Mouse (Mus musculus): ENCODE measurements around the gene Nfs1.
"Not testable (repeated sequence)": the region's sequence is repeated elsewhere in the genome, so short reads cannot be mapped to it uniquely, and the experiment has no call there.

Nfs1 gene

GRCm38 (mm10) chr2:156143953-156144724, at the start of gene Nfs1, which contains the start of gene Romo1:
Gene Nfs1, minus strand, starts transcription at chr2:156144186.
Gene Romo1, plus strand, starts transcription at chr2:156144039.
- DNase-seq (ENCODE audit: low read depth, low spot score), result peak; percentile 96

GRCm38 (mm10) chr2:156193066-156193862, 49.3 kb upstream of the Nfs1 start:
- DNase-seq (ENCODE audit: low read depth, low spot score), result no peak

DNA sequence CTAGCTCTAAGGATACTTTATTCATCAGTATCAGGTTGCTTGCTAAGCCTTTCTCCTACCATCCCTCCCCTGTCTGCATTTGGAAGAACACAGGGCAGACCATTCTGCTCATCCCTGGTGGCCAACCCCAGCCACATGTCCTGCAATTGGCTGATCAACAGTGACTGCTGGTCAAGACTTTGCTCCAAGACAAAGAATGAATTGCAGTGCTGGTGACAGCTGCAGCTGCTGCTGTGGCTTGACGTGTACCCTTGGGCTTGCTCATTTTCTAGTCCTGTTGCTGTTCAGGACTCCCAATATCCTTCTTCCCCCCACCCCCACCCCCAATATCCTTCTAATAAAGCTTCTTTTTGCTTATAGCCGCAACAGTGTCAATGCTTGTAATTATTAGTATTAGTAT, 48.1 kb upstream of the Nfs1 start:
- no peak for DNase-seq (ENCODE audit: low read depth, low spot score)

- no peak for DNase-seq (ENCODE audit: low read depth, low spot score)
These were observed 47.6 kb upstream of the Nfs1 start for GRCm38 (mm10) chr2:156191540-156191939.

DNA sequence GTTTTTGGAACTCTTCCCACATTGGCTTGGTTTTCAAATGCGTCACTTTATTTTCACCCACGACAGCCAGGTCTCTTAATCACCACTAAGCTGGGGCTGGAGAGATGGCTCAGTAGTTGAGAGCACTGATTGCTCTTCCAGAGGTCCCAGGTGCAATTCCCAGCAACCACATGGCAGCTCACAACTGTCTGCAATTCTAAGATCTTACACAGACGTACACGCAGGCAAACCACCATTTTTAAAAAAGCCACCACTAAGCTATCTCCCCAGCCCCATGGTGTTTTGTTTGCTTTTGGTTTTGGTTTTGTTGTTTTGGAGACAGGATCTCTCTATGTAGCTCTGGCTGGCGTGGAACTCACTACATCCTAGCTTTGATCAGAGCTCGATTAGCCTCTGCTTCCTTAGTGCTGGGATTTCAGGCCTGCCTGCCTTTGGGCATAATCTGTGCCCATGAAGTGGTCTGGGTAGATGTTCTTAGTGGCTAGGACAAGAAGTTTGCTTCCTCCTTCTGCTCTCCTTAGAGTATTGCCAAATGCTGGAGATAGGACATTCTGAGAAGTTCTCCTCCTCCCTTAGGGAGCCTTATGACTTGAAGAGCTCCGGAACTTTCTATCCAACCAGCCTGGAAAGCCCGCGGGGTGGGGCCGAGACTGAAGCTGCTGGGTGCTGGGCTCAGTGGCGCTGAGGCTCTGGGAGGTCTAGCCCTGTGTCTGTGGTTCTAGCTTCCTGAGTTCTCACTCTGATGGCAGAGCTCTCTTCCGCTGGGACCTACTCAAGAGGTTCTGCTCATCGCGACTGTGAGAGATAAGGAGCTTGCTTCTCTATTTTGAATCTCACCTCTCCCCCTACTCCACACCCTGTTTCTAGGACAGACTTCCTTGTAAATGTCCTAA, 46.3 kb upstream of the Nfs1 start:
- peak; percentile 83 for DNase-seq (ENCODE audit: low read depth, low spot score)

GRCm38 (mm10) chr2:156189241-156189640, 45.3 kb upstream of the Nfs1 start:
- DNase-seq (ENCODE audit: low read depth, low spot score), result not testable (repeated sequence)

GRCm38 (mm10) chr2:156181592-156181991, 37.6 kb upstream of the Nfs1 start:
- no peak for DNase-seq (ENCODE audit: low read depth, low spot score)

DNA sequence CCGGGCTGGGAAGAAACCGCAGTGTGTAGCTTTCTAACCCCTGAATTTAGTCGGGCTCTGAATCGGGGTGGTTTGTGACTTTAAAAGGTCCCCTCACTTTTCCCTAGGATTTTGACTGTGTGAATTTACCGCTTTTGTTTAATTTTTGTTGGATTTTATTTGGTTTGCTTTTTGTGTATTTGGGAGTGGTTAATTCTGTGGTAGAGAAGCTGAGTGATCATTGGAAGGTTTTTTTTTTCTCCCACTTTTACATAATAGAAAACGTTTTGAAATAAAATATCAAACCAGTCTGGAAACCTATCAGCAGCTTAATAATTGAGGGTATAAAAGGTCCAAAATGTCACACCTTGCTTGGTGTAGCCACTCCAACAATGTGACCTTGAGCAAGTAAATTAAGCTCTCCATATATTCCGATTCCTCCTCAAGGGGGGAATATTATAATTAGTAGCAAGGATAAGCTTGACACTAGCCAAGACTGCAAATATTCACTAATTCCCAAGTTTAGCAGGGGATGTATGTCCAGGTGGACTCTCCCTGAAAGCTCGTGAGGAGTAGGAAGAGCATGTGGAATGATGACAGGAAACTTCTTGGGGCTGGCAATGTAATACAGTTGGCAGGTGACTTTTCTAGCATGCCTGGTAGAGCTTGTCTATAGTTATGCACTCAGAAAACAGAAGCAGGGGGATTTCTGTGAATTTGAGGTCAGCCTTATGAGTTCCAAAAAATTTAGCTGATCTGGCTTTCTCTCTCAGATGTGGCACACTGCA, 37.0 kb upstream of the Nfs1 start:
- no peak for DNase-seq (ENCODE audit: low read depth, low spot score)

DNA sequence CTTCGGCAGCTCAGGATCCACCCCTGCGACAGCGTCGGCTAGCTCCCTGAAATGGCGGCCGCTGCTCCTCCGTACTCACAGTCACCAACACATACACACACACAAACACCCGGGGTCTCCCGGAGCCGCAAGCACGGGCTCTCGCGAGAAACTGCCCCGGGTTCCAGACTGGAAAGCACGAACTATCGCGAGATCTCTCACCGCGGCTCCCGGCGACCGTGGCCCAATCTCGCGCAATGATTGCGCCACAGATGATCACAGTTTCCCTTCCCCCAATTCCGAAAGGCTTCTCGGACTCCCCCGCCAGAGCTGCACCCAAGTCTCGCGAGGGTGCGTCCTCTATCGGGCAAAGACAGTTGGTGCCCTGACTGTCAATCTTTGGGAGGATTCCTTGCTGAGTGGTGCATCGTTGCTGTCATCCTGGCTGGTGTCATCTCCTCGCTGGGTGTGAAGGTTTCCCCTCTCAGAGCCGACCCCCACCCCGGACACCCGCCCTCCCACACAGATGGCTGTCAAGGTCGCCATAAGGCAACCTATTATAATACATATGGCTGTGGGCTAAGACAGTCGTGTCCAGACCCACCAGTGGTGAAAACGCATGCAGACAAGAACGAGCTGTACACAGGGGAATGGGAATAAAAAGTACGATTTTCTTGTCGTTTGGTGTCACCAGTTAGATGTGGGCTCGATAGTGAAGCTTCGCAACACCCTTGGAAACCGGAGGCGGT, 36.3 kb upstream of the Nfs1 start, which contains the start of gene Rbm39:
Gene Rbm39 (minus strand): TSS at position 145 of the 728 bp plus-strand sequence.
- peak; percentile 100 for DNase-seq (ENCODE audit: low read depth, low spot score)

GRCm38 (mm10) chr2:156179796-156180093, 35.8 kb upstream of the Nfs1 start:
- no peak for DNase-seq (ENCODE audit: low read depth, low spot score)

- peak; percentile 93 for DNase-seq (ENCODE audit: low read depth, low spot score)
These were observed 35.2 kb upstream of the Nfs1 start for GRCm38 (mm10) chr2:156179046-156179795.

DNA sequence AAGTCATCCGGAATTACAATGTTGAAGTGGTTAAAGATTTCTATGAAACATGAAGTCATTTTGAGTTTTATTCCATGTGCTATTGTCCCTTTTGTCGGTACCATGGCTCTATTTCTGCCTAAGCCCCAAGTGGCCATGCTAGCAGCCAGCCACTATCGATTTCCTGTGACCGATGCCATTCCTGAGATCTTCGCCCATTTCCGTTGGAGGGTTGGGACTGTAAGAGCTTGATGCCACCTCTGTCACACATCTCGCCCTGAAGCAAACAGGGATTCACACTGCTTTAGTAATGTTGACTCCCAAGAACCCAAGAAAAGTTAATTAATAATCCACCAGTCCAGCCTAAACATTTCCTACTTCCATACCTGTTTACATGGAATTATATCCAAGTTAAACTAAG, 33.7 kb upstream of the Nfs1 start:
- DNase-seq (ENCODE audit: low read depth, low spot score), result peak; percentile 44

DNA sequence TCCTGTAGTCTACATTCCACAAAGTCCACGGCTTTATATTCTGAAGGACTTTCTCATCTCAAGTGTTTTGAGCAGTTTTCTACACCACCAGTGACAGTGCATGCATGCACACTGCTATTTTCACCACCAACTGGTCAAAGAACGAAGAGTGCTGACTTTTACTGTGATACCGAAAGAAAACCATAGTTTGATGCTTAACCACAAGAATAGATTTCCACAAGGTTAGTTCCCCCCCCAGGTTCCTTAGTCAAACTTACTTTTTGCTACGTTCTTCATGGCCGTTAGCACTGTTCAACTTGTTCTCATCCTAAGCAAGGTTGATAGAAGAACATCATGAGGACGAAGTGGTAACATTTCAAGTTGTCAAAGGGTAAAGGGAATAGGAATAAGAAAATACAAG, 33.1 kb upstream of the Nfs1 start:
- DNase-seq (ENCODE audit: low read depth, low spot score), result peak; percentile 41

GRCm38 (mm10) chr2:156166557-156166956, 22.6 kb upstream of the Nfs1 start:
- no peak for DNase-seq (ENCODE audit: low read depth, low spot score)

DNA sequence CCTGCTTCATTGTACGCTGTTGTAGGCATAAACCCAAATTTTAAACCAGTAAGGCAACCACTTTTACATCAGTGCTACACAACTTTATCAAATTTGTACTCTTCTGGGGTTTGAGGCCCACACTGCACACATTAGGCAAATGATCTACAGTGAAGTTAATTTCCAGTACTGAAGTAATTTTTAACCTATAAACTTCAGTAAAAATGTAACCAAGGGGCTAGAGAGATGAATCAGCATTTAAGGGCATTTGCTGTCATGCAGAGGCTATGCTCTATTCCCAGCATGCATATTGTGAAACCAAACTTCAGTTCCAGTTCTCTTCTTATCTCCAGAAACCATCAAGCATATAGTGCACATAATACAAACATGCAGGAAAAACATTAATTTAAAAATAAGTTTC, 21.5 kb upstream of the Nfs1 start:
- DNase-seq (ENCODE audit: low read depth, low spot score), result no peak

DNA sequence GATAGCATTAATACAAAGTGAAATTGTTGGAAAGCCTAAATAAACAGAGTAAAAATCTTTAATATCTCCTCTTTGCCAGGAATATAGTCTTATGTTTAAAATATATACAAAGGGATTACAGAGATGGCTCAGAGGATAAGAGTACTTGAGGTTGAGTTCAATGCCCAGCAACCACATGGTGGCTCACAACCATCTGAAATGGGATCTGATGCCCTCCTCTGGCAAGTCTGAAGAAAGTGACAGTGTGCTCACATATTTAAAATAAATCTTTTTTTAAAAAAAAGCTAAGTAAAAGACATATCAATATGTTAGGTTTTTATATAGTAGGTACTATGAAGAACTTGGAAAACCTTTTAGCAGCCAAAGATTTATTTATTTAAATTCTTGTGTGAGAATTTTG, 7.6 kb upstream of the Nfs1 start:
- DNase-seq (ENCODE audit: low read depth, low spot score), result no peak

DNA sequence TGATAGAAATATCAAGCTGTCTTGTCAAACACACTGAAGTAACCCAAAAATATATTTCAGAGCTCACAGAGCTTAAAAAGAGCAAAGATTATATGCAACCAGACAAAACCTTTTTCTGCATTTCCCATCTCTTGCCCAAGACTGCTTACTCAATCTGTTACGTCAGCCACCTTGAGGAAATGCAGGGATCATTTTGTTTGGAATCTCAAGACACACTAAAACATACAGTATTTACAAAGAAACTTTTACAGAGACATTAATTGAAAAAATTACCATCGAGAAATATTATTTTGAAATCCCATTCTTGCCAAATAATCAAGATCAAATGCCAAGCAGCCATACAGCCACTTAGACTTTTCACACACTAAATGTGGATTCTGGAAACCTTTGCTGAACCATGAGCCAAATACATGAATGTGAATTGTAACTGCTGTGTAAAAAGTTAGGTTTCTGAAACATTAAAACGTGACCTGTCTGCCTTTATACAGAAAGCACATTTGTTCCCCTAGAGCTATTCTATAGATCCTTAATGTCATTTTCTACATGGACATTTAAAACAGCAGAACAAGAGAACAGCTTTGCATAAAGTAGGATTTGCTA, 3.4 kb upstream of the Nfs1 start:
- no peak for DNase-seq (ENCODE audit: low read depth, low spot score)

DNA sequence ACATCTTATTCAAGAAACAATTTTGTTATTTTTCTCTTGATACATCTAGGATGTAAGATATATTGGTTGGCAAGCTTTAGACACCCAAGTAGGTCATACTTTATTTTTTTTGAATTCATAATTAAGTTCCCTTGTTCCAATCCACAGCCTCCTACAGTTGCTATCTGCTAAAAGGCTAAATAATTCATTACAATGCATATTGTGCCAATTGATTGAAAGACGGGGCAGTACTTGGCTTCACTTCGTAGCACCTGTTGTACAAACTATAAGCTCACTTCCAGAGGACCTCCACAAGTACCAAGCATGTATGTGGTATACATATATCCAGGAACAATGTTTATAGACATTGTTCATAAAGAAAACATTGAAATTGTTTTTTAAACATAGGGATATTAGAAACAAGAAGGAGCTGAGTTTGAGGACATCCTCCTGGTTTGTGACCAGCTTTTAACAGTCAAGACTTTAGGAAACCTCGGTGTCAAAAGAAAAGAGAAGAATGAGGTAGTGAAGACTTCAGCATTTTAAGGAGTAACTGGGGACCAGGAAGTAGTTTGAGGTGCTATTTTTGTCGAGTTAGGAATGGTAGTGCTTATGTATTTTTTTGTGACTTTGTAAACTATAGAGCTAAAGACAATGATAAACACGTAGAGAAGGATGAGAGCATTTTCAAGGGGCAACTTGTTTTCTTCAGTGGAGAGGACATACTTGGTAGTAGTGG, 2.4 kb upstream of the Nfs1 start:
- DNase-seq (ENCODE audit: low read depth, low spot score), result no peak
